Mouse (Mus musculus): ENCODE data around the gene Oog2. TPM values are rescaled to one million over a fixed set of nuclear protein-coding genes. Genes with fewer than 3 reads are reported as not detected.
"Not testable (repeated sequence)": the region's sequence is repeated elsewhere in the genome, so short reads cannot be mapped to it uniquely, and the experiment has no call there.

The Oog2 gene
- not detected for total RNA-seq (2022)

DNA sequence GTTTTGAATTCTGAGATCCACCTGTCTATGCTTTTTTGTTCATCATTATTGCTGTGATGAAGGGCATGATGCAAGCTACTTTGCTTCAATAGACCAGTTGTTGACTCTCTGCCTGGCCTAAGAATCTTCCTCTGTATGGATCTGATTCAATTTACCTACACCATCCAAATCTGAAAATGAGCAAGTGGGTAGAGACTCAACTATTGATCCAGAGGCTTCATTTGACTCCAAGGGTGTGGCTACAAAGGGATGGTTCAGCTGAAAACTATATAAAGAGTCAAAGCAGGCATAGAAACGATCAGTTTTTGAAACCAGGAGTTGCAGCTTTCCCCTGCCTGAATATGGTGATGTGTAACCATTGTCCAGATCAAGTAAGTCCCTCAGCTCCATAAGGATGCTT, at the start of gene Oog2:
Oog2 (plus strand) TSS at position 301 of the 400 bp plus-strand sequence.
- DNase-seq (ENCODE audit: low spot score in 2 of 2) = no peak

GRCm38 (mm10) chr4:144162563-144162962, 28.0 kb upstream of the Oog2 start, which contains the start of gene Oog3:
Gene Oog3, minus strand, starts transcription at chr4:144162663.
- DNase-seq (ENCODE audit: low spot score in 2 of 2) = no peak

GRCm38 (mm10) chr4:144213218-144213617, 22.7 kb downstream of the Oog2 start, which contains the start of gene C87977:
Gene C87977, minus strand, starts transcription at chr4:144213318.
- not testable (repeated sequence) for DNase-seq (ENCODE audit: low spot score in 2 of 2)

Other genes with a start within 250 kb of the Oog2 start
- not detected for gene Pramef25, start 239.7 kb upstream of the Oog2 start, total RNA-seq (2022)
- not detected for gene Gm13101, start 223.8 kb upstream of the Oog2 start, total RNA-seq (2022)
- not detected for gene Pramef17, start 196.3 kb upstream of the Oog2 start, total RNA-seq (2022)
- gene Pramel4, start 131.6 kb upstream of the Oog2 start, total RNA-seq (2022) = not detected
- gene Gm13102, start 84.2 kb upstream of the Oog2 start, total RNA-seq (2022) = not detected
- gene Oog3, start 28.1 kb upstream of the Oog2 start, total RNA-seq (2022) = not detected
- not detected for gene C87977, start 22.6 kb downstream of the Oog2 start, total RNA-seq (2022)
- gene Pramel5, start 89.8 kb downstream of the Oog2 start, total RNA-seq (2022) = not detected
- not detected for gene Gm13128, start 139.5 kb downstream of the Oog2 start, total RNA-seq (2022)
- gene Gm13119, start 167.2 kb downstream of the Oog2 start, total RNA-seq (2022) = not detected
- gene Pramef20, start 187.2 kb downstream of the Oog2 start, total RNA-seq (2022) = not detected
- not detected for gene Pramef12, start 217.7 kb downstream of the Oog2 start, total RNA-seq (2022)
- not detected for gene 1700012P22Rik, start 248.1 kb downstream of the Oog2 start, total RNA-seq (2022)